Mouse (Mus musculus) heart, postnatal 0 days (tissue): ENCODE measurements around the gene Eif2s3x.

Experiments
- CTCF ChIP-seq: IDR thresholded peaks from 2 replicates; pipeline ENCODE4 v1.5.1; 2016; ENCODE audit warnings: antibody characterized with exemption, control low read depth, low read depth
- EP300 ChIP-seq: IDR thresholded peaks from 2 replicates; pipeline ENCODE4 v1.6.1; 2016; ENCODE audit warnings: antibody characterized with exemption, low read depth

- TF ChIP-seq CTCF (no peak), EP300 (no peak)
Measured at GRCm38 (mm10) chrX:94140080-94140479, 72.6 kb downstream of the Eif2s3x start.
